Mouse (Mus musculus) embryonic fibroblast, embryonic 13.5 days (primary cell): ENCODE measurements around the gene Rbpj. TPM values are rescaled to one million over a fixed set of nuclear protein-coding genes. Genes with fewer than 3 reads are reported as not detected.

Source experiments
- H3K27ac ChIP-seq: 2 replicates; pipeline ENCODE4 v1.5.1; 2012; ENCODE audit warnings: low read length, control low read depth, inconsistent platforms; ENCODE audit not compliant: insufficient read depth
- H3K4me1 ChIP-seq: 2 replicates; pipeline ENCODE4 v1.6.1; 2011; ENCODE audit warnings: low read length; ENCODE audit not compliant: control insufficient read depth, insufficient read depth
- H3K4me3 ChIP-seq: 2 replicates; pipeline ENCODE4 v1.5.1; 2011; ENCODE audit warnings: mild to moderate bottlenecking, control low read depth, low read length; ENCODE audit not compliant: insufficient read depth
- CTCF ChIP-seq: IDR thresholded peaks from 2 replicates; pipeline ENCODE4 v1.5.1; 2011; ENCODE audit warnings: mild to moderate bottlenecking, control low read depth, low read length, moderate library complexity, borderline replicate concordance; ENCODE audit not compliant: insufficient read depth
- POLR2A ChIP-seq: IDR thresholded peaks from 2 replicates; pipeline ENCODE4 v1.6.1; 2011; ENCODE audit warnings: low read depth, mild to moderate bottlenecking, control low read depth, low read length, moderate library complexity
- polyA plus RNA-seq: library from polyadenylated mRNA; stranded (reverse); fragments of >200 nt; gene quantifications from 2 replicates; pipeline ENCODE4 v1.2.4, GENCODE M21; 2011; ENCODE audit warnings: low read depth; ENCODE audit not compliant: missing spikeins, insufficient read length

The Rbpj gene
- polyA plus RNA-seq, 1 experiment: 98.7 TPM

DNA sequence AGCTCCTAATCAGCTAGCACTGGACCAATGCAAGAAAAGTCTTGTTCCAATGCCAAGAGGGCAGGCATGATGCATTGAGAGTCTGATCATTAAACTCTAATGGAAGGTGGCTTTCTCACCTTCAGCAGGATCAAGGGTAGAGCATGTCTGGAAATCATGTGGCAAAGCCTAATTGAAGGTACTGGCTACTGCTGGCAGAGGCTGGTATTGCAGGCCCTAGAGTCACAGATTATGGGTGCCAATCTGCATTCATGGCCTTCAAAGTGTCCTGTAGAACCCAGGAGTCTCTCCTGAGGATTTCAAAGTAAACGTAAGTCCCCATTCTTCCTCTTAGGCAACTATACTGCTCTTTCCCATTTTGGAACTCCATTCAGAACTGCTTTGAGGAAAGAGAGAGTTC is 226.7 kb downstream of the Rbpj start:
- Histone ChIP-seq H3K4me1 (no peaks in the 10 kb centered on the region), H3K4me3 (no peak overlapping the region), H3K27ac (no peak overlapping the region)
- no peak for TF ChIP-seq CTCF
- no peak for TF ChIP-seq POLR2A

- TF ChIP-seq POLR2A (no peak), CTCF (no peak)
- Histone ChIP-seq H3K4me3 (no peak overlapping the region), H3K27ac (no peak overlapping the region), H3K4me1 (no peaks in the 10 kb centered on the region)
Observed at GRCm38 (mm10) chr5:53696701-53697100, 230.7 kb downstream of the Rbpj start.

GRCm38 (mm10) chr5:53697794-53698193 is 231.8 kb downstream of the Rbpj start:
- TF ChIP-seq POLR2A (no peak), CTCF (no peak)
- Histone ChIP-seq H3K4me1 (no peaks in the 10 kb centered on the region), H3K4me3 (no peak overlapping the region), H3K27ac (no peak overlapping the region)

GRCm38 (mm10) chr5:53702686-53703085 is 236.7 kb downstream of the Rbpj start:
- no peak overlapping the region for H3K4me3 ChIP-seq
- no peak overlapping the region for H3K27ac ChIP-seq
- TF ChIP-seq CTCF: no peak
- TF ChIP-seq POLR2A: no peak
- no peaks in the 10 kb centered on the region for H3K4me1 ChIP-seq

Other genes starting within 250 kb of the Rbpj start
- 25.8 and 29.4 TPM in 2 replicates for gene Smim20, start 199.1 kb upstream of the Rbpj start, polyA plus RNA-seq
- gene Cckar, start 241.6 kb downstream of the Rbpj start, polyA plus RNA-seq: not detected in 2 replicates